Mouse (Mus musculus): ENCODE data around the gene Akap7. TPM values are rescaled to one million over a fixed set of nuclear protein-coding genes. Genes with fewer than 3 reads are reported as not detected.

Gene Akap7
- polyA plus RNA-seq, 1 experiment from 2014 or later = 23.1 TPM

- H3K4me3 ChIP-seq (ENCODE audit: low read depth, low read length) = no peak overlapping the region
- H3K4me2 ChIP-seq (replicated peaks; ENCODE audit: low read depth) = no peak overlapping the region
- no peaks in the 10 kb centered on the region for H3K9me3 ChIP-seq (ENCODE audit: control insufficient read depth, low read length)
- no peak overlapping the region for H3K9ac ChIP-seq (ENCODE audit: low read length)
- TF ChIP-seq CTCF (IDR thresholded peaks at IDR 0.05; ENCODE audit: low read depth) (no peak), EP300 (optimal IDR thresholded peaks at IDR 0.05) (no peak)
- no peaks in the 10 kb centered on the region for H3K36me3 ChIP-seq (ENCODE audit: control insufficient read depth, insufficient read depth, low read length)
- H3K27me3 ChIP-seq (ENCODE audit: control insufficient read depth, insufficient read depth, low read length) = no peaks in the 10 kb centered on the region
- ATAC-seq (ENCODE audit: low FRiP score, low TSS enrichment) (no peak), DNase-seq (ENCODE audit: low spot score) (no peak)
- H3K27ac ChIP-seq (replicated peaks) = no peak overlapping the region
- WGBS = 48% methylated on average over 6 of the region's 6 CpGs
- no peaks in the 10 kb centered on the region for H3K4me1 ChIP-seq (replicated peaks; ENCODE audit: control insufficient read depth, insufficient read depth)
Observed at GRCm38 (mm10) chr10:25261176-25261575, 46.5 kb downstream of the Akap7 start.

GRCm38 (mm10) chr10:25260724-25261123 is 46.9 kb downstream of the Akap7 start:
- Histone ChIP-seq H3K4me3 (ENCODE audit: low read depth, low read length) (no peak overlapping the region), H3K27me3 (ENCODE audit: control insufficient read depth, insufficient read depth, low read length) (no peaks in the 10 kb centered on the region), H3K4me2 (replicated peaks; ENCODE audit: low read depth) (no peak overlapping the region), H3K9ac (ENCODE audit: low read length) (no peak overlapping the region), H3K9me3 (ENCODE audit: control insufficient read depth, low read length) (no peaks in the 10 kb centered on the region), H3K36me3 (ENCODE audit: control insufficient read depth, insufficient read depth, low read length) (no peaks in the 10 kb centered on the region), H3K27ac (replicated peaks) (no peak overlapping the region), H3K4me1 (replicated peaks; ENCODE audit: control insufficient read depth, insufficient read depth) (no peaks in the 10 kb centered on the region)
- DNase-seq (ENCODE audit: low spot score) = no peak
- no peak for ATAC-seq (ENCODE audit: low FRiP score, low TSS enrichment)
- WGBS = 86% methylated on average over 10 of the region's 10 CpGs
- no peak for TF ChIP-seq CTCF (IDR thresholded peaks at IDR 0.05; ENCODE audit: low read depth)
- no peak for TF ChIP-seq EP300 (optimal IDR thresholded peaks at IDR 0.05)

GRCm38 (mm10) chr10:25258171-25258570 is 49.5 kb downstream of the Akap7 start:
- H3K27ac ChIP-seq (replicated peaks) = no peak overlapping the region
- no peak overlapping the region for H3K9ac ChIP-seq (ENCODE audit: low read length)
- 70% methylated on average over 6 of the region's 6 CpGs for WGBS
- DNase-seq (ENCODE audit: low spot score) = no peak
- H3K9me3 ChIP-seq (ENCODE audit: control insufficient read depth, low read length) = no peaks in the 10 kb centered on the region
- H3K4me1 ChIP-seq (replicated peaks; ENCODE audit: control insufficient read depth, insufficient read depth) = no peaks in the 10 kb centered on the region
- no peak for ATAC-seq (ENCODE audit: low FRiP score, low TSS enrichment)
- H3K4me2 ChIP-seq (replicated peaks; ENCODE audit: low read depth) = no peak overlapping the region
- H3K36me3 ChIP-seq (ENCODE audit: control insufficient read depth, insufficient read depth, low read length) = no peaks in the 10 kb centered on the region
- no peak for TF ChIP-seq EP300 (optimal IDR thresholded peaks at IDR 0.05)
- no peak for TF ChIP-seq CTCF (IDR thresholded peaks at IDR 0.05; ENCODE audit: low read depth)
- no peaks in the 10 kb centered on the region for H3K27me3 ChIP-seq (ENCODE audit: control insufficient read depth, insufficient read depth, low read length)
- H3K4me3 ChIP-seq (ENCODE audit: low read depth, low read length) = no peak overlapping the region

DNA sequence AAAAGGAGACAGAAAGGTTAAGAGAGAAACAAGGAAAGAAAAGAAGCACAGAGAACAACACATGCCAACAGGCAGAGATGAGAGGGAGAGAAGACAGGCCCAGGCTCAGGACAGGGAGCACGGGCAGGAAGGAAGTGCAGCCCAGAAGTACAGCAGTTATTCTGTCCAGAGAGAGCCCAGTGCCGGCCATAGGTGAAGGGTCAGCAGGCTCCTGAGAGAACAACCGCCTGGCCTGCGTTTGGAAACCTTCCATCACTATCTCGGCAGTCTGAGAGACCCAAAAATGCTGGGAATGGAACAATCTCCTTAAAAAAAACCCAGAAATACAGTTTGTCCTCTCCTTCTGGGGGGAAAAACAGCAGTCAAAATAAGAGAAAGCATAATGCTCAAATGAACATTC is 50.2 kb downstream of the Akap7 start:
- DNase-seq (ENCODE audit: low spot score) (no peak), ATAC-seq (ENCODE audit: low FRiP score, low TSS enrichment) (no peak)
- no peak overlapping the region for H3K27ac ChIP-seq (replicated peaks)
- no peaks in the 10 kb centered on the region for H3K9me3 ChIP-seq (ENCODE audit: control insufficient read depth, low read length)
- whole genome bisulfite sequencing = 31% methylated on average over 5 of the region's 5 CpGs
- no peak overlapping the region for H3K9ac ChIP-seq (ENCODE audit: low read length)
- no peaks in the 10 kb centered on the region for H3K36me3 ChIP-seq (ENCODE audit: control insufficient read depth, insufficient read depth, low read length)
- no peak for TF ChIP-seq EP300 (optimal IDR thresholded peaks at IDR 0.05)
- TF ChIP-seq CTCF (IDR thresholded peaks at IDR 0.05; ENCODE audit: low read depth) = no peak
- H3K27me3 ChIP-seq (ENCODE audit: control insufficient read depth, insufficient read depth, low read length) = no peaks in the 10 kb centered on the region
- no peak overlapping the region for H3K4me3 ChIP-seq (ENCODE audit: low read depth, low read length)
- H3K4me2 ChIP-seq (replicated peaks; ENCODE audit: low read depth) = no peak overlapping the region
- H3K4me1 ChIP-seq (replicated peaks; ENCODE audit: control insufficient read depth, insufficient read depth) = no peaks in the 10 kb centered on the region

DNA sequence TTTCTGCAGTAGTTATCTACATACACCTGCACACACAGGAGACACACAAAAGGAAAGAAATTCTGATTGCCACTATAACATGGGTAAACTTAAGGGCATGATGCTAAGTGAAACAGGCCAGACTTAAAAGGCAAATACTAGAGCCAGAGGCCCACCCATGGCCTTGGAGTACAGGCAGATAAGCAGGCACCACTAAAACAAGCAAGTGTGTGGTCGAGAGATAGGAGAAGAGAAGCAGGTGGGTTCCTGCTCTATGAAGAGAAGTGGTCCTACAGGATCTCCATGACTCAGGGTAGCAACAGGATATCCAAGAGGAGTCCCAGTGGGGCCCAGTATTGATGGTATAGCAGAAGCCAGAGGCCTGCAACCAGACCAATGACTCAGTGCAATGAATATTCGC is 54.2 kb downstream of the Akap7 start:
- no peak overlapping the region for H3K4me2 ChIP-seq (replicated peaks; ENCODE audit: low read depth)
- H3K4me3 ChIP-seq (ENCODE audit: low read depth, low read length) = no peak overlapping the region
- no peak overlapping the region for H3K27ac ChIP-seq (replicated peaks)
- no peaks in the 10 kb centered on the region for H3K36me3 ChIP-seq (ENCODE audit: control insufficient read depth, insufficient read depth, low read length)
- TF ChIP-seq CTCF (IDR thresholded peaks at IDR 0.05; ENCODE audit: low read depth) (no peak), EP300 (optimal IDR thresholded peaks at IDR 0.05) (no peak)
- no peaks in the 10 kb centered on the region for H3K9me3 ChIP-seq (ENCODE audit: control insufficient read depth, low read length)
- 65% methylated on average over 2 of the region's 2 CpGs for WGBS
- H3K27me3 ChIP-seq (ENCODE audit: control insufficient read depth, insufficient read depth, low read length) = no peaks in the 10 kb centered on the region
- no peaks in the 10 kb centered on the region for H3K4me1 ChIP-seq (replicated peaks; ENCODE audit: control insufficient read depth, insufficient read depth)
- H3K9ac ChIP-seq (ENCODE audit: low read length) = no peak overlapping the region
- DNase-seq (ENCODE audit: low spot score) (no peak), ATAC-seq (ENCODE audit: low FRiP score, low TSS enrichment) (no peak)

DNA sequence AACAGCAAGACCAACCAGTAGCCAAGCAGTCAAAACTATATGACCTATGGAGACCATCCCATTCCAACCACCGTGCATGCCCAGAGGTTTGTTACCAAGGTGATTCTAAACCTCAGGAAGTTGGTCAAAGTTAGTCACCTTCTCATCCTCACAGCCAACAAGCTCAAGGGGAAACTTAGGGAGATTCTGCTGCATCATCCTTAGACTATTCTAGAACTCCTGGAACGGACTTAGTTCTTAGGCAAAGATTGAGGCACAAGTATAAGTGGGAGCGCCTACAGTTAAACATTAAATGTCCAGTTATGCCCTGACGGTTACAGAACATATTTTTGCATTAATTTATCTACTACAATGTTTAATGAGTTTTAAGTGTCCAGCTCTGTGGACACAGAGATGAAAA is 54.7 kb downstream of the Akap7 start:
- no peak for TF ChIP-seq CTCF (IDR thresholded peaks at IDR 0.05; ENCODE audit: low read depth)
- no peak for TF ChIP-seq EP300 (optimal IDR thresholded peaks at IDR 0.05)
- H3K4me1 ChIP-seq (replicated peaks; ENCODE audit: control insufficient read depth, insufficient read depth) = no peaks in the 10 kb centered on the region
- WGBS = 81% methylated on average over 4 of the region's 4 CpGs
- H3K4me3 ChIP-seq (ENCODE audit: low read depth, low read length) = no peak overlapping the region
- no peaks in the 10 kb centered on the region for H3K27me3 ChIP-seq (ENCODE audit: control insufficient read depth, insufficient read depth, low read length)
- no peak overlapping the region for H3K27ac ChIP-seq (replicated peaks)
- no peaks in the 10 kb centered on the region for H3K9me3 ChIP-seq (ENCODE audit: control insufficient read depth, low read length)
- no peak overlapping the region for H3K9ac ChIP-seq (ENCODE audit: low read length)
- no peak for ATAC-seq (ENCODE audit: low FRiP score, low TSS enrichment)
- no peak overlapping the region for H3K4me2 ChIP-seq (replicated peaks; ENCODE audit: low read depth)
- no peaks in the 10 kb centered on the region for H3K36me3 ChIP-seq (ENCODE audit: control insufficient read depth, insufficient read depth, low read length)
- DNase-seq (ENCODE audit: low spot score) = no peak

All from stomach, postnatal 0 days (tissue).